Mouse (Mus musculus): ENCODE measurements around the gene Csmd2. TPM values are rescaled to one million over a fixed set of nuclear protein-coding genes. Genes with fewer than 3 reads are reported as not detected.

Gene Csmd2
- polyA plus RNA-seq, 1 experiment from 2014 or later: 0.21 TPM

DNA sequence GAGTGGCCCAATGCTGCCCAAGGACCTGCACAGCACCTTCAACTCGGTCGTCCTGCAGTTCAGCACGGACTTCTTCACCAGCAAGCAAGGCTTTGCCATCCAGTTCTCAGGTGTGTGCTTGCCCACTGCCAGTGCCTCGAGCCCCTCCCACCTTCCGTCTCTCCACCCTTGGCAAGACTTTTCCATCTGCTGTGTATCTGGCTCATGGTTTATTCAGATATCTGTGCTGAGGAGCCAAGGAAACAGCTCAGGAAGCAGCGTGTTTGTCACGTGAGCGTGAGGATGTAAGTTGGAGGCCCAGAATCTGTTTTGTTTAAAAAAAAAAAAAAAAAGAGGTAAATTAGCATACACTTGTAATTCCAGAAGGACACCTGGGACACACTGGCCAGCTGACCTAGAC, 455.1 kb downstream of the Csmd2 start:
- Histone ChIP-seq H3K4me2 (no peak overlapping the region), H3K9ac (replicated peaks) (no peak overlapping the region), H3K36me3 (no peaks in the 10 kb centered on the region), H3K4me1 (replicated peaks) (no peaks in the 10 kb centered on the region), H3K27ac (no peak overlapping the region), H3K4me3 (replicated peaks) (no peak overlapping the region), H3K9me3 (no peaks in the 10 kb centered on the region), H3K27me3 (no peaks in the 10 kb centered on the region)
- 82% methylated on average over 8 of the region's 8 CpGs for WGBS
- ATAC-seq (ENCODE audit: insufficient number of reproducible peaks, insufficient read depth, low FRiP score, low TSS enrichment, low read depth): no peak

DNA sequence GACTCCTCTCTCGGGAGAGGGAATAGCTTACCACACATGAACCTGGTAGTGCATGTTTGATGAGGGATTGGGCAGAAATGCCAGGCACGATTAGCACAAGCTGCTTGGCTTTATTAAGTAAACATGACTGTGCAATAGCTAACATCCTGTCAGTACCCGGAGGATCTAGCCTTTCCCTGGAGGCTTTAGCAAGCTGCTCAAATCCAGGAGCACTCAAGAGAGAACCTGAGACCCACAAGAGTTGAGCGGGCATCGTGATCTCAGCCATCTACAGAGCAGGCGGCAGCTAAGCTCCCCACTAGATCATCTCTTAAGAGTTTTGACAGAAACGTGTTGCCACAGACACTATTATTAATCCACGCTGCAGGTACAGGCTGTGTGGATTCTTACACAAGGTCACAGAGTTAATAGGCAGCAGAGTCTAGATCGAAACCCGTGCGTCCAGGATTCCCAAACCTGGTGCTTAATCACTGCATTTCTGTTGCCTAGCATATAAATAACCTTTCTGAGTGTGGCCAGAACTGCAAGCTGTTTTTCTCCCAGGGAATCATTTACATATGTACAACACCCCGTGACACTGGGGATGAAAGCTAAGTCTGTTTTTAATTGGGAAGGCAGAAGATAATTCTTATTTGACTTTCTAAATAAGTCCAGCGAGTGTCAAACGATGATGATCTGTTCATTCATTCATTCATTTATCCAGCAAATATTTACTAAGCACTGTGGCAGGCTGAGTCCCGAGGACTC, 458.0 kb downstream of the Csmd2 start:
- no peak for ATAC-seq (ENCODE audit: insufficient number of reproducible peaks, insufficient read depth, low FRiP score, low TSS enrichment, low read depth)
- no peak overlapping the region for H3K4me3 ChIP-seq (replicated peaks)
- no peaks in the 10 kb centered on the region for H3K9me3 ChIP-seq
- H3K27me3 ChIP-seq: no peaks in the 10 kb centered on the region
- H3K36me3 ChIP-seq: no peaks in the 10 kb centered on the region
- WGBS: 70% methylated on average over 15 of the region's 15 CpGs
- H3K4me1 ChIP-seq (replicated peaks): no peaks in the 10 kb centered on the region
- H3K27ac ChIP-seq: no peak overlapping the region
- H3K4me2 ChIP-seq: no peak overlapping the region
- no peak overlapping the region for H3K9ac ChIP-seq (replicated peaks)

DNA sequence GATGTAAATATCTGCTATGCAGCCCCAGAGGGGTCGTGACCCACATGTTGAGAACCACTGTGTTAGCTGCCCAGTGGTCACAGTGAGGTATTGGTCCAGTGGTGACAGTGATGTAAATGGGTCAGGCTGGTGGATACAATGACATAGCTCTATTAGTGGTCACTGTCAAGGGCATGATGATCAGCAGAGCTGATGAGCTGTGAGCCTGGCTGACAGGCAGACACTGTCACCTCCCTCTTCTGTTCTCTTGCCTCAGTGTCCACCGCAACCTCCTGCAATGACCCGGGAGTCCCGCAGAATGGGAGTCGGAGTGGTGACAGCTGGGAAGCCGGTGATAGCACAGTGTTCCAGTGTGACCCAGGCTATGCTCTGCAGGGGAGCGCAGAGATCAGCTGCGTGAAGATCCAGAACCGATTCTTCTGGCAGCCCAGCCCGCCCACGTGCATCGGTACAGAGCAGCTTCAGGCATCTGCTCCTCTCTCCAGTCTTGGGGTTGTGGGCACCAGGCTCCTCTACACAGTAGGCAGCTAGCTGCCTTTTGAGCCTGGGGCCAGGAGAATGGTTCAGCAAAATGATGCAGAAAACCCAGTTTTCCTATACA, 461.3 kb downstream of the Csmd2 start:
- 85% methylated on average over 12 of the region's 12 CpGs for WGBS

DNA sequence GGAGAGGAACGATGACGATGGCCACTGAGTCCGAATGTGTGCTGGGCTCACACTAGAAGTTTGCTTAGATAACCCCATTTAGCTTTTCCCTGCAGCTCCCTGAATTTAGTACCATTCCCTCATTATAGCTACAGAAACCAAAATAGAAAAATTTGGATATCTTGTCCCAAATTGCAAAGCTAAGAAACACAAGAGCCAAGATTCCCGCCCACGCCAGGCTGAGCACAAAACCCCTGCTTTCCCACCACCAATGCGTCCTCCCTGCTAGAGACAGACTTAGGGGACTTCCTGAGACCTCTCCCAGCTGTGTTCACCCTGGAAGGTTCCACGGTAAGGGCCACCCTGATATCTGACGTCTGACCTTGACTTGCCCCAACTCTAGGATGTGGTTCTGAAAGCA, 462.5 kb downstream of the Csmd2 start:
- no peak overlapping the region for H3K4me2 ChIP-seq
- 84% methylated on average over 8 of the region's 8 CpGs for WGBS
- no peak overlapping the region for H3K27ac ChIP-seq
- no peak overlapping the region for H3K4me3 ChIP-seq (replicated peaks)
- no peak for ATAC-seq (ENCODE audit: insufficient number of reproducible peaks, insufficient read depth, low FRiP score, low TSS enrichment, low read depth)
- no peaks in the 10 kb centered on the region for H3K4me1 ChIP-seq (replicated peaks)
- H3K9ac ChIP-seq (replicated peaks): no peak overlapping the region
- no peaks in the 10 kb centered on the region for H3K9me3 ChIP-seq
- no peaks in the 10 kb centered on the region for H3K27me3 ChIP-seq
- H3K36me3 ChIP-seq: no peaks in the 10 kb centered on the region

More for the DNA sequence above, 461.3 kb downstream of the Csmd2 start:
- Histone ChIP-seq H3K36me3 (no peaks in the 10 kb centered on the region), H3K9ac (replicated peaks) (no peak overlapping the region), H3K9me3 (no peaks in the 10 kb centered on the region), H3K27ac (no peak overlapping the region), H3K4me3 (replicated peaks) (no peak overlapping the region), H3K27me3 (no peaks in the 10 kb centered on the region), H3K4me1 (replicated peaks) (no peaks in the 10 kb centered on the region), H3K4me2 (no peak overlapping the region)
- ATAC-seq (ENCODE audit: insufficient number of reproducible peaks, insufficient read depth, low FRiP score, low TSS enrichment, low read depth): no peak

DNA sequence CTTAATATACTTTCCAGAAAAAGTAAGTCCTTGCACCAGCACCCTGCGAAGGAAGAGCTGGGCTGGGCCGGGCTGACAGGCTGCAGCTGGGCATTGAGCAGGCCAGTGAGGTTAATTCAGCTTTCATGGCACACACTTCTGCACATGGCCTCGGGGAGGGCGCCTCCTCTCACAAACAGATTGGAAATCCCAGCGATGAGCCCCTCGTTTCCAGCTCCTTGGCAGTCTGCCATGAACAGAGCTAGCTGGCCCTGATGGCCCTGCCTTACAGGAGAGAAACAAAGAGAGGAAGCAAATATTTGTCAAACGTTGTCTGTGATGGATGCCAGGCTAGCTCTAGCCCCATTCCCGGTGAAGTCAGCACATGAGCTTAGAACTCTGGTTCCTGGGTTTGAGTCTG, 463.3 kb downstream of the Csmd2 start:
- H3K36me3 ChIP-seq: no peaks in the 10 kb centered on the region
- no peak overlapping the region for H3K9ac ChIP-seq (replicated peaks)
- WGBS: 55% methylated on average over 8 of the region's 8 CpGs
- H3K27ac ChIP-seq: no peak overlapping the region
- H3K4me2 ChIP-seq: no peak overlapping the region
- H3K9me3 ChIP-seq: no peaks in the 10 kb centered on the region
- H3K27me3 ChIP-seq: no peaks in the 10 kb centered on the region
- H3K4me3 ChIP-seq (replicated peaks): no peak overlapping the region
- ATAC-seq (ENCODE audit: insufficient number of reproducible peaks, insufficient read depth, low FRiP score, low TSS enrichment, low read depth): no peak
- no peaks in the 10 kb centered on the region for H3K4me1 ChIP-seq (replicated peaks)

DNA sequence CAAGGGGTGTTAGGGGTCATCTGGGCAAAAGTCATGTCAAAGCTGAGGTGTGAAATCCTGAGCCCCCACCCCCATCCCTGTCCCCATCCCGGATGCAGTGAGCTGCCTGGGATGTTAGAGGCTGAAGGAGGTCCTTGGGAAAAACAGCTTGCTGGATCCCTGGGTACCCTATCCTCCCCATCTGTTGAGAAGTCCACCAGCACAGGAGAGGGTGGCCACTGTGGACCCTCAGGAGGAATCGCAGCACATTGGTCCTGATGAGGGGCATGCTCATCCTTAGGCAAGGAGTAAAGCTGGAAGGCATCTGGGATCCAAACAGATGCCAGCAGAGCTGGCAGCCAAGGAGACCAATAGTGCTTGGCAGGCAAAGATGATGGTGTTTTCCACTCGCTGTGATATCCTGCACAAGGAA, 463.7 kb downstream of the Csmd2 start:
- ATAC-seq (ENCODE audit: insufficient number of reproducible peaks, insufficient read depth, low FRiP score, low TSS enrichment, low read depth): no peak
- Histone ChIP-seq H3K27ac (no peak overlapping the region), H3K9ac (replicated peaks) (no peak overlapping the region), H3K36me3 (no peaks in the 10 kb centered on the region), H3K4me2 (no peak overlapping the region), H3K9me3 (no peaks in the 10 kb centered on the region), H3K4me1 (replicated peaks) (no peaks in the 10 kb centered on the region), H3K27me3 (no peaks in the 10 kb centered on the region), H3K4me3 (replicated peaks) (no peak overlapping the region)
- WGBS: 74% methylated on average over 3 of the region's 3 CpGs

DNA sequence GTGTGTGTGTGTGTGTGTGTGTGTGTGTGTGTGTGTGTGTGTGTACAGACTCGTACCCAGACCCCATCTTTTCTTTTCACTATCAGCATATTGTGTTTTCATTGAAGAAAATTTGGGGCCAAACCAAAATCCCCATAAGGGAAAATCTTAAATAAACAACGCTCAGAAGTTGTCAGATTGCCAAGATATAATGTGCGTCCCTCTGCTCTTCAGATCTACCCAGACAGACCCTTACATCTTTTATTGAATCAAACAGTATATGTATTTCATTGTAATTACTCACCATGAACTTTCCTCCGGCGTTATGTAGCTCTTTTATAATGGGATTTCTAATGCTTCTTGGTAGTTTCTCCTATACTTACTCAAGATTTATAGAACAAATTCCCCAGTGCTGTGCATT, 479.1 kb downstream of the Csmd2 start:
- no peak for ATAC-seq (ENCODE audit: insufficient number of reproducible peaks, insufficient read depth, low FRiP score, low TSS enrichment, low read depth)
- H3K36me3 ChIP-seq: no peaks in the 10 kb centered on the region
- no peak overlapping the region for H3K27ac ChIP-seq
- no peaks in the 10 kb centered on the region for H3K27me3 ChIP-seq
- H3K9ac ChIP-seq (replicated peaks): no peak overlapping the region
- H3K4me1 ChIP-seq (replicated peaks): no peaks in the 10 kb centered on the region
- H3K4me3 ChIP-seq (replicated peaks): no peak overlapping the region
- H3K9me3 ChIP-seq: no peaks in the 10 kb centered on the region
- H3K4me2 ChIP-seq: no peak overlapping the region
- 90% methylated on average over 5 of the region's 5 CpGs for WGBS

DNA sequence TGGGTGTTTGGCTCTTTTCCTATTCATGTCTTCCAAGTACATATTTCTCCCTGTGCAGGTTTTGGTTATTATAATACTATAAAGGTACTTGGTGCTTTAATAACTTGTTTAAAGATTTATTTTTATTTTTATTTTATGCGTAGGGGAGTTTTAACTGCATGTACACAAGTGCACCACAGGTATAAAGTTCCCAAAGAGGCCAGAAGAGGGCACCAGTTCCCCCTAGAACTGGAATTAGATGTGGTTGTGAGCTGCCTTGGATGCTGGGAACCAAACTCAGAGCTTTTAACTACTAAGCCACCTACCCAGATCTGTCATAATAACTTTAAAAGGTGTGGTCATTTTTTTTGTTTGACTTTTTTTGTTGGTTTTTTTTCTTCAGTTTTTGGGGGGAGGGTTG, 480.4 kb downstream of the Csmd2 start:
- no peaks in the 10 kb centered on the region for H3K27me3 ChIP-seq
- WGBS: 84% methylated on average over 1 of the region's 1 CpGs
- no peaks in the 10 kb centered on the region for H3K36me3 ChIP-seq
- H3K4me1 ChIP-seq (replicated peaks): no peaks in the 10 kb centered on the region
- H3K4me3 ChIP-seq (replicated peaks): no peak overlapping the region
- H3K9ac ChIP-seq (replicated peaks): no peak overlapping the region
- no peak overlapping the region for H3K4me2 ChIP-seq
- ATAC-seq (ENCODE audit: insufficient number of reproducible peaks, insufficient read depth, low FRiP score, low TSS enrichment, low read depth): no peak
- H3K27ac ChIP-seq: no peak overlapping the region
- no peaks in the 10 kb centered on the region for H3K9me3 ChIP-seq

DNA sequence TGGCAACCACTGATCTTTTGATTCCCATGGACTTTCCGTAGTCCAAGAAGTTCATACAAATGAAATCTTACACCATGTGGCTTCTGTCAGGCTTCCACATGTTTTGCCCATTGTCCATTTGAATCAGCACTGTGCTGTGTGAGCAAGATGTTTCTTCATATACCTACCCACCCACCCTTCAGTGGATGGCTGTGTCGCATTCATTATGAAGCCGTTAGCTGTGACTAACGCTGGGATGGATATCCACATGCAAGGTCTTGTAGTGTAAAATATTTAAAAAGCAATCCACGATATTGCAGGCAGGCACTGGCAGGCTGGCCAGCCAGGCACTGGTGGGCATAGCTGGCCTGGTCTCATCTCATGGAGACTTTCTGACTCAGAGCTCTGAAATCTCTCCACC, 488.6 kb downstream of the Csmd2 start:
- Histone ChIP-seq H3K9ac (replicated peaks) (no peak overlapping the region), H3K9me3 (no peaks in the 10 kb centered on the region), H3K27ac (no peak overlapping the region), H3K4me1 (replicated peaks) (no peaks in the 10 kb centered on the region), H3K36me3 (no peaks in the 10 kb centered on the region), H3K4me3 (replicated peaks) (no peak overlapping the region), H3K27me3 (no peaks in the 10 kb centered on the region; the same call in 1 of the 2 replicates), H3K4me2 (no peak overlapping the region)
- ATAC-seq (ENCODE audit: insufficient number of reproducible peaks, insufficient read depth, low FRiP score, low TSS enrichment, low read depth): no peak
- 86% methylated on average over 5 of the region's 5 CpGs for WGBS

DNA sequence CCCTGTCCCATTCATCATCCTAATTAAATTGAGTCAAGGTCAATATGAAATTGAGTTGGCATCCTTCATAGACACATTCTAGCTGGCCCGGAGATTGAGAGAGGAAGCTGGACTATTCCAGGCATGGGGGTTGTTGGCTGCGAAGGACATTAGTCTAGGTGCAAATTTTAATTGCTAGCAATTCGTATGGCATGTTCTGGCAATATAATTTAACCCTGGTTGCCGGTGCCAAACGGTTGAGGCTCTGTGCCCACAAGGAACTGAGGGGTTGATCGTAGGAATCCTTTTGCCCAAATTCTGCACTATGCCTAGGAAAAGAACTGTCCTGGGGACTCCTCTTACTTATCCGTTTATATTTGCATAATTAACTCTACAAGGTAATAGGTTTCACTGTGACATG, 496.2 kb downstream of the Csmd2 start:
- Histone ChIP-seq H3K4me1 (replicated peaks) (no peaks in the 10 kb centered on the region), H3K36me3 (no peaks in the 10 kb centered on the region), H3K9me3 (no peaks in the 10 kb centered on the region), H3K4me3 (replicated peaks) (no peak overlapping the region), H3K4me2 (no peak overlapping the region), H3K9ac (replicated peaks) (no peak overlapping the region), H3K27me3 (no peaks in the 10 kb centered on the region; the same call in 1 of the 2 replicates), H3K27ac (no peak overlapping the region)
- ATAC-seq (ENCODE audit: insufficient number of reproducible peaks, insufficient read depth, low FRiP score, low TSS enrichment, low read depth): no peak
- 86% methylated on average over 7 of the region's 7 CpGs for WGBS

DNA sequence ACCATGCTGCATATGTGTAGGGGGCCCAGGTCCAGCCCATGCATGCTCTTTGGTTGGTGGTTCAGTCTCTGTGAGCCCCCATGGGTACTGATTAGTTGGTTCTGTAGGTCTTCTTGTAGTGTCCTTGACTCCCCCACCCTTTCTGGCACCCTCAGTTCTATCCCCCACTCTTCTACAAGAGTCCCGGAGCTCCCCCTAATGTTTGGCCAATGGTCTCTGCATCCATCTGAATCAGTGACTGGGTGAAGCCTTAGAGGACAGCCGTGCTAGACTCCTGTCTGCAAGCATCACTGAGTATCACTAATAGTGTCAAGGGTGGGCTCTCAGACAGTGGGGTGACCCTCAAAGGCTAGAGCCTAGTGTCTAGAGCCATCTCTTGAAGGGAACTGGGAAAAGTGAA, 497.0 kb downstream of the Csmd2 start:
- Histone ChIP-seq H3K36me3 (no peaks in the 10 kb centered on the region), H3K9me3 (no peaks in the 10 kb centered on the region), H3K27me3 (no peaks in the 10 kb centered on the region; the same call in 1 of the 2 replicates), H3K4me1 (replicated peaks) (no peaks in the 10 kb centered on the region), H3K27ac (no peak overlapping the region), H3K4me2 (no peak overlapping the region), H3K9ac (replicated peaks) (no peak overlapping the region), H3K4me3 (replicated peaks) (no peak overlapping the region)
- 68% methylated on average over 2 of the region's 2 CpGs for WGBS
- ATAC-seq (ENCODE audit: insufficient number of reproducible peaks, insufficient read depth, low FRiP score, low TSS enrichment, low read depth): no peak
